Mouse (Mus musculus) forebrain, postnatal 0 days (tissue): ENCODE results near the gene Gm9964. TPM values are rescaled to one million over a fixed set of nuclear protein-coding genes. Genes with fewer than 3 reads are reported as not detected.

ENCODE experiments used
- ATAC-seq: fragments of 200-750 bp; cut with Nextera tagmentation; 2 replicates; pipeline ENCODE4 v1.8.0; 2017; ENCODE audit warnings: mild to moderate bottlenecking, moderate library complexity
- DNase-seq: peaks from one replicate; pipeline ENCODE4 v3.0.0-alpha.2; 2015
- H3K27ac ChIP-seq: fragments of 300-500 bp; sonication (generic); 2 replicates; pipeline ENCODE4 v1.5.1; 2014; ENCODE audit warnings: low read depth, mild to moderate bottlenecking, antibody characterized with exemption, low read length, moderate library complexity, mixed read lengths
- H3K27me3 ChIP-seq: fragments of 300-500 bp; sonication (generic); 2 replicates; pipeline ENCODE4 v1.6.1; 2014; ENCODE audit warnings: mild to moderate bottlenecking, low read length, mixed read lengths; ENCODE audit not compliant: insufficient read depth
- H3K36me3 ChIP-seq: fragments of 300-500 bp; sonication (generic); 2 replicates; pipeline ENCODE4 v1.6.1; 2014; ENCODE audit warnings: mild to moderate bottlenecking, moderate library complexity; ENCODE audit not compliant: insufficient read depth
- H3K4me1 ChIP-seq: fragments of 300-500 bp; sonication (generic); 2 replicates; pipeline ENCODE4 v1.6.1; 2014; ENCODE audit warnings: antibody characterized with exemption; ENCODE audit not compliant: insufficient read depth
- H3K4me2 ChIP-seq: fragments of 300-500 bp; sonication (generic); 2 replicates; pipeline ENCODE4 v1.6.1; 2014; ENCODE audit warnings: low read depth, mild to moderate bottlenecking, moderate library complexity
- H3K4me3 ChIP-seq: fragments of 300-500 bp; sonication (generic); 2 replicates; pipeline ENCODE4 v1.5.1; 2014; ENCODE audit warnings: low read depth, low read length, mixed read lengths
- H3K9ac ChIP-seq: fragments of 300-500 bp; sonication (generic); 2 replicates; pipeline ENCODE4 v1.6.1; 2014; ENCODE audit warnings: mild to moderate bottlenecking
- H3K9me3 ChIP-seq: fragments of 300-500 bp; sonication (generic); 2 replicates; pipeline ENCODE4 v1.6.1; 2016; ENCODE audit warnings: low read length
- CTCF ChIP-seq: sonication (generic); IDR thresholded peaks from 2 replicates; pipeline ENCODE4 v1.5.1; 2016; ENCODE audit warnings: antibody characterized with exemption, control low read depth, low read depth
- WGBS: fragments of 180-500 bp; shearing (Covaris S2); extraction: QIAGEN DNeasy Blood & Tissue Kit; methylation state at CpG from one replicate; pipeline ENCODE4 v1.1.7; 2014; 5-methylcytosine and 5-hydroxymethylcytosine counted together
- polyA plus RNA-seq: library from polyadenylated mRNA; unstranded; fragments of >200 nt; fragmentation: Nextera tagmentation; extraction: Ambion mirVana; gene quantifications from 2 replicates; pipeline ENCODE4 v1.2.1, GENCODE M21; 2015
- total RNA-seq: library from RNA; depleted of rRNA; stranded (reverse); fragments of >200 nt; gene quantifications from 2 replicates; pipeline ENCODE4 v1.2.3, GENCODE M21; 2014

Gm9964 gene
- total and polyA plus RNA-seq, 2 experiments from 2014 or later, result not detected

GRCm38 (mm10) chr11:79288913-79289640, 7.6 kb downstream of the Gm9964 start:
- Histone ChIP-seq H3K27me3 (no peaks in the 10 kb centered on the region), H3K4me2 (no peak overlapping the region), H3K36me3 (no peaks in the 10 kb centered on the region), H3K9me3 (0 out of 2 replicates have a peak, but pooled peaks cover 3% of the 10 kb centered on the region), H3K4me3 (no peak overlapping the region), H3K4me1 (no peaks in the 10 kb centered on the region), H3K27ac (no peak overlapping the region), H3K9ac (no peak overlapping the region)
- TF ChIP-seq CTCF, result no peak
- DNase-seq, result no peak
- 84% methylated on average over 5 of the region's 5 CpGs for WGBS
- no peak for ATAC-seq

- no peak overlapping the region for H3K9ac ChIP-seq
Observed at GRCm38 (mm10) chr11:79288278-79288843, 8.3 kb downstream of the Gm9964 start.

GRCm38 (mm10) chr11:79287447-79287846, 9.3 kb downstream of the Gm9964 start:
- ATAC-seq (no peak), DNase-seq (no peak)
- 0 out of 2 replicates have a peak, but pooled peaks cover 3% of the 10 kb centered on the region for H3K9me3 ChIP-seq
- no peaks in the 10 kb centered on the region for H3K36me3 ChIP-seq
- TF ChIP-seq CTCF, result no peak
- H3K4me1 ChIP-seq, result no peaks in the 10 kb centered on the region
- H3K27me3 ChIP-seq, result no peaks in the 10 kb centered on the region
- H3K9ac ChIP-seq, result no peak overlapping the region
- H3K27ac ChIP-seq, result no peak overlapping the region
- 84% methylated on average over 6 of the region's 6 CpGs for WGBS
- no peak overlapping the region for H3K4me3 ChIP-seq
- H3K4me2 ChIP-seq, result no peak overlapping the region

More at GRCm38 (mm10) chr11:79288278-79288843, 8.3 kb downstream of the Gm9964 start:
- 79% methylated on average over 7 of the region's 7 CpGs for WGBS
- H3K36me3 ChIP-seq, result no peaks in the 10 kb centered on the region
- ATAC-seq (no peak), DNase-seq (no peak)
- TF ChIP-seq CTCF, result no peak
- 0 out of 2 replicates have a peak, but pooled peaks cover 3% of the 10 kb centered on the region for H3K9me3 ChIP-seq
- H3K27me3 ChIP-seq, result no peaks in the 10 kb centered on the region
- H3K4me3 ChIP-seq, result no peak overlapping the region
- H3K27ac ChIP-seq, result no peak overlapping the region
- H3K4me1 ChIP-seq, result no peaks in the 10 kb centered on the region
- H3K4me2 ChIP-seq, result no peak overlapping the region

GRCm38 (mm10) chr11:79286305-79286799, 10.4 kb downstream of the Gm9964 start:
- no peak overlapping the region for H3K4me2 ChIP-seq
- H3K4me3 ChIP-seq, result no peak overlapping the region
- H3K9me3 ChIP-seq, result 0 out of 2 replicates have a peak, but pooled peaks cover 3% of the 10 kb centered on the region
- WGBS, result 79% methylated on average over 9 of the region's 9 CpGs
- ATAC-seq, result no peak
- H3K36me3 ChIP-seq, result no peaks in the 10 kb centered on the region
- no peak for DNase-seq
- TF ChIP-seq CTCF, result no peak
- no peak overlapping the region for H3K27ac ChIP-seq
- H3K9ac ChIP-seq, result no peak overlapping the region
- H3K27me3 ChIP-seq, result no peaks in the 10 kb centered on the region
- H3K4me1 ChIP-seq, result no peaks in the 10 kb centered on the region

- DNase-seq, result no peak
- Histone ChIP-seq H3K4me2 (no peak overlapping the region), H3K9me3 (0 out of 2 replicates have a peak, but pooled peaks cover 3% of the 10 kb centered on the region), H3K9ac (no peak overlapping the region), H3K4me1 (no peaks in the 10 kb centered on the region), H3K36me3 (no peaks in the 10 kb centered on the region), H3K4me3 (no peak overlapping the region), H3K27me3 (no peaks in the 10 kb centered on the region), H3K27ac (no peak overlapping the region)
- no peak for TF ChIP-seq CTCF
- WGBS, result 89% methylated on average over 4 of the region's 4 CpGs
- no peak for ATAC-seq
Observed at GRCm38 (mm10) chr11:79283350-79284030, 13.2 kb downstream of the Gm9964 start.

- Histone ChIP-seq H3K9ac (no peak overlapping the region), H3K36me3 (no peaks in the 10 kb centered on the region), H3K9me3 (0 out of 2 replicates have a peak, but pooled peaks cover 3% of the 10 kb centered on the region), H3K27ac (no peak overlapping the region), H3K4me2 (no peak overlapping the region), H3K4me3 (no peak overlapping the region), H3K27me3 (no peaks in the 10 kb centered on the region), H3K4me1 (no peaks in the 10 kb centered on the region)
- no peak for DNase-seq
- no peak for ATAC-seq
- WGBS, result 79% methylated on average over 5 of the region's 5 CpGs
- no peak for TF ChIP-seq CTCF
Observed at GRCm38 (mm10) chr11:79281396-79281795, 15.3 kb downstream of the Gm9964 start.
